Mouse (Mus musculus) heart, embryonic 11.5 days (tissue): ENCODE measurements around the gene Pip5k1c. TPM values are rescaled to one million over a fixed set of nuclear protein-coding genes. Genes with fewer than 3 reads are reported as not detected.

Experiments used
- ATAC-seq: fragments of 200-750 bp; cut with Nextera tagmentation; replicated peaks from 2 replicates; pipeline ENCODE4 v1.8.0; 2017; ENCODE audit warnings: moderate library complexity; ENCODE audit not compliant: insufficient number of reproducible peaks, low FRiP score, low TSS enrichment
- H3K27ac ChIP-seq: fragments of 300-500 bp; sonication (generic); 2 replicates; pipeline ENCODE4 v1.5.1; 2014; ENCODE audit warnings: mild to moderate bottlenecking, low read depth, low read length
- H3K27me3 ChIP-seq: fragments of 300-500 bp; sonication (generic); 2 replicates; pipeline ENCODE4 v1.6.1; 2014; ENCODE audit warnings: mild to moderate bottlenecking, low read length, mixed read lengths; ENCODE audit not compliant: control insufficient read depth, insufficient read depth
- H3K36me3 ChIP-seq: fragments of 300-500 bp; sonication (generic); 2 replicates; pipeline ENCODE4 v1.6.1; 2014; ENCODE audit warnings: mild to moderate bottlenecking, low read length, moderate library complexity, mixed read lengths; ENCODE audit not compliant: control insufficient read depth, insufficient read depth
- H3K4me1 ChIP-seq: fragments of 300-500 bp; sonication (generic); 2 replicates; pipeline ENCODE4 v1.6.1; 2014; ENCODE audit warnings: low read length; ENCODE audit not compliant: control insufficient read depth, insufficient read depth
- H3K4me2 ChIP-seq: fragments of 300-500 bp; sonication (generic); 2 replicates; pipeline ENCODE4 v1.6.1; 2014; ENCODE audit warnings: mild to moderate bottlenecking, moderate library complexity
- H3K4me3 ChIP-seq: fragments of 300-500 bp; sonication (generic); 2 replicates; pipeline ENCODE4 v1.5.1; 2014; ENCODE audit warnings: low read depth, low read length
- H3K9ac ChIP-seq: fragments of 300-500 bp; sonication (generic); 2 replicates; pipeline ENCODE4 v1.6.1; 2014; ENCODE audit warnings: mild to moderate bottlenecking, low read depth, low read length, moderate library complexity
- H3K9me3 ChIP-seq: fragments of 300-500 bp; sonication (generic); replicated peaks from 2 replicates; pipeline ENCODE4 v1.6.1; 2016; ENCODE audit warnings: low read length; ENCODE audit not compliant: control insufficient read depth
- WGBS: fragments of 180-500 bp; shearing (Covaris S2); extraction: QIAGEN DNeasy Blood & Tissue Kit; methylation state at CpG from one replicate; pipeline ENCODE4 v1.1.7; 2014; ENCODE audit not compliant: insufficient replicate concordance; 5-methylcytosine and 5-hydroxymethylcytosine counted together
- polyA plus RNA-seq: library from polyadenylated mRNA; unstranded; fragments of >200 nt; fragmentation: Nextera tagmentation; extraction: Ambion mirVana; gene quantifications from 2 replicates; pipeline ENCODE4 v1.2.1, GENCODE M21; 2014

Pip5k1c gene
- polyA plus RNA-seq, 1 experiment from 2014 or later = 30.2 TPM

DNA sequence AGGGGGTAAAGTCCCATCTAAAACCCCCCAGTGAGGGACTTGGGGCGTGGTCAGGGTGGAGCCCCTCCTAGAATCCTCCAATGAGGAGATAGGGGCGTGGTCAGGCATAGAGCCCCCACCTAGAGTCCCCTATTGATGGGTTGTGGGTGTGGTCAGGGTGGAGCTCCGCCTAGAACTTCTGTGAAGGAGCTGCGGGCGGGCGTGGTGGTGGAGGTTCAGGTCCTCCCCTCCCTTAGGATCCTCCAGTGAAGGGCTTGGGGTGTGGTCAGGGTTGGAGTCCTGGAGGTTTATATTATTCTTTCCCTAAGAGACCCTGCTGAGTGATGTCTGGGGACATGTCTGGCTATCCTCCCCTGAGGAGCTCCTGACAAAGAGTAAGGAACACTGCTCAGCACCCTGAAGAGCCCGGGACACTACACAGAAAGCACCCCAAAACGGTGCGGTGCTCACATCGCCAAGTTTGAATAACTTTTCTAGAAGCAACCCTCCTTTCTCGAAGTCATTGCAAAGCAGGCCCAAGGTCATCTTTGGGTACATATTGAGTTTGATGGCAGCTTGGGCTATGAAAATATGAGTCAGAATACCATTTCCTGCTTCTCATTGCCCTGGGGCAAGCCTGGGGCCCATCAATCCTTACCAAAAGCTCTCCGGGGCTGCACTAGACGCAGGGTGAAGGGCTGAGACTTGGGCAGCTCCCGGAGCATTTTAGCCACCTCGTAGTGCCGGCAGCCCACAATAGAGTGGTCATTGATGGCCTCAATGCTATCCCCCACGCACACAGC lies 48.0 kb downstream of the Pip5k1c start:
- no peaks in the 10 kb centered on the region for H3K36me3 ChIP-seq
- no peak for ATAC-seq
- no peak overlapping the region for H3K4me3 ChIP-seq
- 34% methylated on average over 17 of the region's 17 CpGs for WGBS
- H3K4me2 ChIP-seq = no peak overlapping the region
- no peaks in the 10 kb centered on the region for H3K9me3 ChIP-seq
- H3K27me3 ChIP-seq = peaks cover 50% of the 10 kb centered on the region
- H3K4me1 ChIP-seq = peaks cover 15% of the 10 kb centered on the region; the same call in 1 of the 2 replicates
- H3K9ac ChIP-seq = no peak overlapping the region
- H3K27ac ChIP-seq = no peak overlapping the region

- H3K9ac ChIP-seq = no peak overlapping the region
- no peak overlapping the region for H3K27ac ChIP-seq
- WGBS = 32% methylated on average over 16 of the region's 16 CpGs
- no peaks in the 10 kb centered on the region for H3K36me3 ChIP-seq
- peaks cover 50% of the 10 kb centered on the region for H3K27me3 ChIP-seq
- H3K9me3 ChIP-seq = no peaks in the 10 kb centered on the region
- no peak for ATAC-seq
- H3K4me1 ChIP-seq = peaks cover 13% of the 10 kb centered on the region; the same call in 1 of the 2 replicates
- no peak overlapping the region for H3K4me3 ChIP-seq
- no peak overlapping the region for H3K4me2 ChIP-seq
These were observed 48.7 kb downstream of the Pip5k1c start for GRCm38 (mm10) chr10:81341333-81341949.

DNA sequence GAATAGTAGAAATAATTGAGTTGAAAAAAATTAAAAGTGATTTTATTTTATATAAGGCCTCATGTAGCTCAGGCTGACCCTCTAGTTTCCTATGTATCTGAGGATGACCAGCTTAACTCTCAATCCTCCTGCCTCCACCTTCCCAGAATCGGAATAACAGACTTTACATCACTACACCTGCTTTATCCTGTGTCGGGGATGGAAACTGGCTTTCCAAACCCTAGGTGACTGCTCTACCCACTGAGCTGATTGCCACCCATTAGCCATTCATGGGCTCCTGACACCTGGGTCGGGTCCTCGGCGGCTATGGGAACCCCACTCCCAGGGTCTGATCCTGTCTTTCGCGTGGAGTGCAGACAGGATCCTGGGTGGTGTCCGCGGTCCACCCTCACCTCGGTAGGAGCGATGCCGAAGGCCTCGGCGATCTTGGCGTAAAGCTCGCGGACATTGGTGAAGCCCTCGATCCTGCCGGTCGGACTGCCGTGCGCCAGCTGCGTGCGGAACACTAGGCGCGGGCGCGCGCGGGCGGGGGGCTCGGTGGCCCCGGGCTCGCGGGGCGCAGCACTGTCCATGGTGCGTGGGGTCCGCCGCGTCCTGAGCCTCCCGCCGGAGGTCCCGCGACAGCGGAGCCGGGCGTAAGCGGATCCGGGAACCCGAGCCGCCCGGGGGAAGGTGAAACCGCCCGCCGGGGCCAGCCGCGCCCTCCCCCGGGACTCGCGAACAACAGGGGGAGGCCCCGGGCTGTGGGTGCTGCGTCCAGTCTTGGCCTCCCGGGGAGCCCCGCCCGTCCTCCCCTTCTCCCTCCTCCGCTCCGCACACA lies 50.1 kb downstream of the Pip5k1c start, which contains the start of gene Gipc3:
Gipc3 (minus strand) TSS at position 581 of the 820 bp plus-strand sequence.
- H3K9ac ChIP-seq = peak within 1 kb of the TSS; percentile 75
- WGBS = 7% methylated on average over 47 of the region's 67 CpGs
- H3K27ac ChIP-seq = no peak within 1 kb of the TSS
- H3K4me3 ChIP-seq = peak within 1 kb of the TSS; percentile 51
- peaks cover 26% of the 10 kb centered on the region for H3K4me1 ChIP-seq
- H3K27me3 ChIP-seq = peaks cover 44% of the 10 kb centered on the region
- peak within 1 kb of the TSS; percentile 86 for H3K4me2 ChIP-seq
- H3K9me3 ChIP-seq = no peaks in the 10 kb centered on the region
- 0 out of 2 replicates have a peak, but pooled peaks cover 6% of the 10 kb centered on the region for H3K36me3 ChIP-seq
- ATAC-seq = no peak

DNA sequence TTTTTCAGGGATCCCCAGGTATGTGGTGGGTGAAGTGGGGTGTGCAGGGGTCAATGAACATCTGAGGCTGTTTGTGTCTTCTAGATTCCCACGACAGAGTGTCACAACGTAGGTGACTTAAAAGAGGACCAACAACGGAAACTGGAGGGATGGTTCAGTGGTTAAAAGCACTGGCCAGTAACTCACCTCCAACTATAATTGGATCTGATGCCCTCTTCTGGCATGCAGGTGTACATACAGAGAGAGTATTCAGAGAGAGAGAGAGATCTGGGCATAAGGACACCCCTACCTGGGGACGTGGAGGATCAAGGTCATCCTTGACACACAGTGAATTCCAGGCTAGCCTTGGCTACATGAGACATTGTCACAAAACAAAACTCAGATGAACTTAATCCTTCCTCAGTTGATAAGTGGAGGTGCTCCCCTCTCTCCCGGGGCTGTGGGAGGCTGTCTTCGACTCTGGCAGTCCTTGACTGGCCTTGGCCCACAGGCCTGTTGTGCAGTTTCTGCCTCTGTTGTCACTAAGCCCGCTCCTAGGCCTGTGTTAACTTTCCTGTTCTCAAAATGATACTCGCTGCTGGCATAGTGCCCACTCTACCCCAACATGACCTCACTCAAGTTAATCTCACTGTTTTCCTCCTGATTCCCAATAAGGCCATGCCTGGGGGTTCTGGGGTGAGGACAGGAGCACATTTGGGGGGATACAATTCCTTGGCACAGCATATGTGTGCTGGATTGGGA lies 51.8 kb downstream of the Pip5k1c start:
- peaks cover 11% of the 10 kb centered on the region; the same call in 1 of the 2 replicates for H3K36me3 ChIP-seq
- peaks cover 36% of the 10 kb centered on the region for H3K27me3 ChIP-seq
- 46% methylated on average over 8 of the region's 8 CpGs for WGBS
- no peak overlapping the region for H3K4me3 ChIP-seq
- no peak overlapping the region for H3K4me2 ChIP-seq
- H3K27ac ChIP-seq = no peak overlapping the region
- no peak overlapping the region for H3K9ac ChIP-seq
- H3K4me1 ChIP-seq = peaks cover 34% of the 10 kb centered on the region
- no peaks in the 10 kb centered on the region for H3K9me3 ChIP-seq
- no peak for ATAC-seq

GRCm38 (mm10) chr10:81345162-81345534 lies 52.4 kb downstream of the Pip5k1c start:
- Histone ChIP-seq H3K36me3 (peaks cover 11% of the 10 kb centered on the region; the same call in 1 of the 2 replicates), H3K27me3 (peaks cover 36% of the 10 kb centered on the region), H3K4me3 (no peak overlapping the region), H3K9ac (no peak overlapping the region), H3K4me1 (peaks cover 36% of the 10 kb centered on the region), H3K4me2 (no peak overlapping the region), H3K27ac (no peak overlapping the region), H3K9me3 (no peaks in the 10 kb centered on the region)
- WGBS = 72% methylated on average over 4 of the region's 4 CpGs
- no peak for ATAC-seq

GRCm38 (mm10) chr10:81346453-81347067 lies 53.8 kb downstream of the Pip5k1c start:
- peaks cover 42% of the 10 kb centered on the region for H3K4me1 ChIP-seq
- 6% methylated on average over 54 of the region's 55 CpGs for WGBS
- H3K27me3 ChIP-seq = peaks cover 28% of the 10 kb centered on the region
- H3K4me2 ChIP-seq = peak overlapping the region; percentile 61
- H3K4me3 ChIP-seq = peak overlapping the region; percentile 32
- no peak overlapping the region for H3K9ac ChIP-seq
- peaks cover 11% of the 10 kb centered on the region; the same call in 1 of the 2 replicates for H3K36me3 ChIP-seq
- 0 out of 2 replicates have a peak overlapping the region, but pooled peaks have one; percentile 29 for H3K27ac ChIP-seq
- no peaks in the 10 kb centered on the region for H3K9me3 ChIP-seq
- peak; percentile 14; the same call in 1 of the 2 replicates for ATAC-seq

GRCm38 (mm10) chr10:81349146-81349545 lies 56.4 kb downstream of the Pip5k1c start:
- Histone ChIP-seq H3K27me3 (0 out of 2 replicates have a peak, but pooled peaks cover 7% of the 10 kb centered on the region), H3K27ac (peak overlapping the region; percentile 80), H3K4me1 (peaks cover 37% of the 10 kb centered on the region), H3K9ac (peak overlapping the region; percentile 93), H3K4me3 (peak overlapping the region; percentile 85), H3K36me3 (peaks cover 11% of the 10 kb centered on the region; the same call in 1 of the 2 replicates), H3K4me2 (peak overlapping the region; percentile 95), H3K9me3 (no peaks in the 10 kb centered on the region)
- peak; percentile 33; the same call in 1 of the 2 replicates for ATAC-seq
- WGBS = 5% methylated on average over 12 of the region's 12 CpGs
